Mouse (Mus musculus): ENCODE measurements at regions not wholly inside any gene's neighbourhood (a gene's known extent, or its start where the extent isn't known, plus 50 kb on each side); places are given as distances from the start of the nearest gene placed in this dataset.

DNA sequence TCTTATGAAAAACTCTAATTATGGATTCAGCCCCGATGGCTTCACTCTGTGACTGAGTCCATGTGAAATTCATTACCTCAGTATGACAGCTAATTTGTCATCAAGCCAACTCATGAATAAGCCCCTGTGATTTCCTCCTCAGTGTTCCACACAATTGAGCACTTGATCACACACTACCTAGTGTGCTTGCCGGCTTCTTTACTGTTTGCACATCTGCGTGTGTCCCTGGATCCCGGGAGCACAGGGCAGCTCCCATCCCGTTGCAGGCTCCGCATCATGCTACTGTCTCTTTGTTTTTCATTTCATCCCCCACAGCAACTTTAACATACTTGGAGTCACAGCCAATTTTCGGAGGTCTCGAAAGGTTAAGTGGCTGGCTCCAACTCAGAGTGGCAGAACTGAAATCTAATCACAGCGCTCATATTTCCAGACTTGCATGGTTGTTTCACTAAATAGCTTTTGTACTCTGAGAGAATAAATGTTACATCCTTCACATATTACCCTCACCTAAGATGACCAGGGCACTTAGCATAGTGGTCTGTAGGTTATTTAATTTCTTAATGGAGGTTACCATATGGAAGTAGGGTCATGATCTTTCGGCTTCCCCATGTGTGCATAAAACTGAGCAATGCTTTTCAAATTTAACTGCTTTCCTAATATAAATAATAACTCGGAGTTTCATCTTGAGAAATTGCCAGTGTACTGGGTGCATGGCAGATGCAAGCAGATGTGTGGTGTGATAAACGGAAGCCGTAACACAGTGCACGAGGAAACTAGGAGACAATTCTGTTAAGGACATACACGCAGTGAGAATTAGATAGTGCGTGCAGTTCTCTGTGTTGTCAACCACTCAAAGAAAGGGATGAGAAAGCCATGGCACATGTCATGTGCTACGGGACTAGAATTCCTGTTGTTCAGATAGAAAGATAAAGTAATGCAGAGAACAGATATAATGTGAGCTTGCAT, 313.0 kb upstream of the 5930422O12Rik start:
- no peak for DNase-seq

DNA sequence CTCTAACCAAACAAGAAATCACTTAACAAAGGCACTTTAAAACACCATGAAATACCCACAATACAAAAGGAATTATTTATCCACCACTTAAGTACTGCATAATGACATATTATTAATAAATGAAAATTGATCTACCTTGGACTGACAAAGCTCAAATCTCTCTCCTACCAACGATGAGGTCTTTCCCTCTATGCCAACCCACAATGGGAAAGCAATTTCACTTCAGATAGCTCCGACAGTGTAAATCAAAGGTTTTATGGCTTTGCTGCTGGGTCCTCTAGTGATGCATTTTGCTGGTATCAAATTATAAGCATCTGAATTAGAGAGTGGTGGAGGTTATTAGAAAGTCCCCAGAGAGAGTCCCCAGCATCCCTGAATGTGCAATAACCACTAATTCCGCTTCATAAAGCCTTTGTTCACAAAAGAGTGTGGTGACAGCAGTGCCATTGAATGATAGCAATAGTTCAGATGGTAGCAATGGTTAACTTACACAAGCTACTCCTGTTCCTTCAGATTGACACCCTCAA, 305.4 kb upstream of the 5930422O12Rik start:
- no peak for DNase-seq

DNA sequence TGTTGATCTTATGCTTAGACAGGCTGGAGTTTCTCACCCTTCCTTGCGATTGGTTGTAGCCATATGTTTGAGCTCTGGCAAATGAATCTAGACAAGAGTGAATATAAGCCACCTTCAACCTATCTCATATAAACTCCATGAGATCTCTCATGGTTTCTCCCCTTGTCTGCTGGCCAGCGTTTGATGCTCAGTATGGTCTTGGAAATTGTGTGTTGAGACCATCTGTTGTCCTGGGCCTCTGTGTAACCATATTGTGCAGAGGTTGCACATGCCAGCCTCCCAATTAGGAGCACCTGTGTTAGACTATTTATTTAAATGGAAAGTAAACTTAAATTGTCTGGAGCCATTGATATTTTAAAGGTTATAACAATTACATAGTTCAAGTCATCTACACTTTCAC, 301.5 kb upstream of the 5930422O12Rik start:
- DNase-seq, result no peak

DNA sequence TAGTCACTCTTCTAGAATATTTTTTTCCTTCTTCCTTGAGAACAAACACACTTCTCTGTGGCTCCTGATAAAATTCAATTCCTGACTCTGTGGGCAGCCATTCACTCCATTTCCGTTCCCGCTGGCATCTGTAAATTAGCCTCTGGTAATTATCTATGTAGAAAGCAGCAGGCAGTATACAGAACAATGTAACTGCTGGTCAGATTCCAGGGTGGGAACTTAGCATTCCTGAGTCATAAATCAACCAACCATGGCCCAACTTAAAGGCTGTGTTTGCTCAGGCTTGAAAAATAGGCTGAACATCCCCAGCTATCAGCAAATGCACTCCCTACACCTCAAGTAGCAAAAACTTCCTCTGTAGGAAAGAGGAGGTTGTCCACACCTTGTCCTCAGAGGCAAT, 289.6 kb upstream of the 5930422O12Rik start:
- no peak for DNase-seq

DNA sequence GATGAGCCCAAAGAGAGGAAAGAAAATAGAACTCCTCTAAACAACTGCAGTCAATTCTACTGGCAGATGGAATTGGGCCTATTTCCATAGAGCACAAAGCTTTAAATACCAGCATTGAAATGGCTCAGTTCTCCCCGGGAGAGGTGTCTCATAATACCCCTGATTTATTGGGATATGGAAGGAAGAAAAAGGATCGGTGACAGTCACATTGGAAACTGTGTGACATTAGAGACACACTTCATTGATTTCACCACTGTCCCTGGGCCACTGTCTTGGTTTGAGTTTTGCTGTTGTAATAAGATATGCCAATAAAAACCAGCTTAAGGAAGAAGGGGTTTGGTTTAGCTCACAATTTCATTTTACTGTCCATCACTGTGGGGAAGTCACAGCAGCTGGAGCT, 288.7 kb upstream of the 5930422O12Rik start:
- no peak for DNase-seq

DNA sequence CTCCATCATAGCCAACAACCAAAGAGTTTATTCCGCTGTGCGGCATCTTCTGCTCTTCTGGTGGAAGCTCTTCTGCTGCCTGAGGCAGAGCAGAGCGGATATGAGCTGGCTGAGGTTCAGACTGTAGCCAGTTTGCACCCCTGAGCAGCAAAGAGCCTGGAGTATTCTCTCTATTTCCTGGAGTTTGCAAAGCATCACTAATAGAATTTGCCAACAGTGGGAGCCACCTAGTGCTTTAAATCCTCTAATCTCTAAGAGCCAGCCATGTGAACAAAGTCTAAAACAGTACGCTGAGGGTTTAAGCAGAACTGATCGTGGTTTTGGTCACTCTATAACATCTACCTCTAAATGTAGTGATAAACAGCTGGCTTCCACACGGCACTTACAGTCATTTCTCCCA, 250.9 kb upstream of the 5930422O12Rik start:
- DNase-seq, result no peak

DNA sequence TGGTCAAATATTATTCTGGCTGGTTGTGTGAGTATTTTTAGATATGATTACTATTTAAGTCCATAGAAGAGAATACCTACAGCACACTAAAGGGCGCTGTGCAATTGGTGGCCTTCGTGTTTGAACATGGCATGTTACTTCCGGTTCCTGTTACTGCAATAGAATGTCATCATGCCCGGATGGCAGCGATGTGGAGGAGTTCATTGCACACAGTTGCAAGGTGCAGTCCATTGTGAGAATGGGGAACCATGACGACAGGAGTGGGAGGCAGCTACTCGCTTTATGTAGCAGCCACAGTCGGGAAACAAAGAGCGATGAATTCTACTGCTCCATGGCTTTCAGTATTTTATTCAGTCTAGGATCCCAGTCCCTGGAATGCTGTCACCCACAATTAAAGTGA, 245.5 kb upstream of the 5930422O12Rik start:
- DNase-seq, result no peak

All from right cerebral cortex, postnatal 25 days (tissue).